Mouse (Mus musculus) brain, embryonic 14.5 days (tissue): ENCODE results near the gene Tmed9.

Source experiments
- CTCF ChIP-seq: fragments of 200-500 bp; IDR thresholded peaks from 2 replicates; pipeline ENCODE4 v1.5.1; 2012; ENCODE audit warnings: inconsistent platforms, mild to moderate bottlenecking, moderate library complexity, borderline replicate concordance; ENCODE audit not compliant: insufficient read depth, insufficient read length; ENCODE audit errors: extremely low read depth
- POLR2A ChIP-seq: fragments of 200-500 bp; IDR thresholded peaks from 2 replicates; pipeline ENCODE4 v1.6.1; 2012; ENCODE audit warnings: mild to moderate bottlenecking, inconsistent platforms, borderline replicate concordance; ENCODE audit not compliant: poor library complexity, insufficient read depth, insufficient read length, severe bottlenecking; ENCODE audit errors: extremely low read depth

GRCm38 (mm10) chr13:55620275-55620674, 46.7 kb downstream of the Tmed9 start:
- TF ChIP-seq CTCF (no peak), POLR2A (no peak)
